Mouse (Mus musculus) kidney, adult 8-10 months (tissue): Measurements from ENCODE around the gene Fam161b.
A peak's percentile ranks its signal among the peaks of the same experiment; 100 is the strongest.
"Not testable (repeated sequence)": the region's sequence is repeated elsewhere in the genome, so short reads cannot be mapped to it uniquely, and the experiment has no call there.

Experiments used
- DNase-seq, 2 experiments: peaks; one replicate each; pipeline ENCODE4 v3.0.0; 2022

The Fam161b gene

GRCm38 (mm10) chr12:84373831-84374481 lies 12.3 kb upstream of the Fam161b start:
- no peak for DNase-seq

DNA sequence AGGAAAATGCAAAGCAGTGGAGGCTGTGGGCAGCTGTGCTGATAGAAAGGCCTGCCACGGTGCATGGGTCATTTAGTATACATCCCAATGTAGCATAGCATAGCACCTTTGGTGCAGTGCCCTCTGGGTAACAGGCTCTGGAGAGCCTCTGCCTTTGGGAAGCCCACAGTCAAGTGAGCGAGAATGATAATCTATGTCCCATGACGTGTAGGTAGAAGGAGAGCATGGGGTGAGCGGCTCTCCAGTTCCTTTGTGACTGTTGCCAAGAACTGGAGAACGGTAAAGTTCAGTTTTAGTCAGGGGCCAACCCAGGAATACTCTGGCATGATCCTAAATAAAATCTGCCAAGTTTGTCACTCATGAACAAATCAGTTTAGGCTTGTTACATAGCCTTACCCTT lies 10.0 kb upstream of the Fam161b start:
- DNase-seq: no peak

DNA sequence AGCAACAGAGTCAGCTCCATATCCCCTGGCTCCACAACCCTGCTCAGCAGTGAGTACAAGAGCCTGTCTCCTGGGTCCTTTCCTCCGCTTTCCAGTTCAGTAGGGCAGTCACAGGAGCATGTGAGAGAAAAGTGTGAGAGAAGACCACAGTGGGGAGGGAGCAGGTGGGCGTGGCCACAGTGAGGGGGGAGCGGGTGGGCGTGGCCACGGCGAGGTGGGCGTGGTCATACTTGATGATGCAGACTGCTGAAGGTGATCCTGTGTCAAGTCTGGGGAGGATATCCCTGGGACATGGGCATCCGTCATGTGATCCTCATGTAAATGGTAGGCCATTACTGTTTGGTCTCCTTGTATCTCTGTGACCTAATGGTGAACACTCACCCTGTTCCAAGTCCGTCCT lies 5.3 kb upstream of the Fam161b start:
- DNase-seq: no peak

GRCm38 (mm10) chr12:84365137-84365536 lies 3.5 kb upstream of the Fam161b start:
- no peak for DNase-seq

DNA sequence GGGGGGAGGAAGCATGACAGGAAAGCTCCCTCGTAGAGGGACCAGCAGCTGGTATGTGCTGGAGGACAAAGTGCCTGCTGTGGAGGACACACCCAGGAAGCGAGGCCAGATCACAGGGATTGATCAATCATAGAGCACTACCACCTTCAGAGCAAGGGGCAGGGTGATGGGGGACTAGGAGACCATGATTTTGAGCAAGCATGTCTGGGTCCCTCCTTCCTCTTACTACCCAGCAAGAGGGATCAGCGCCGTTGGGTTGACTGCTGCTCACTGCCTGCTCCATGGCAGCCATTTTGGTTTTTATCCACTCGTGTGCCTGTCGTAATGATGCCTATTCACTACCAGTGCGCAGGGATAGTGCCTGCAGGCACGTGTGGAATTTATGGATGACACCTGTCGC lies 2.7 kb upstream of the Fam161b start:
- no peak for DNase-seq

GRCm38 (mm10) chr12:84362872-84363271 lies 1.2 kb upstream of the Fam161b start:
- DNase-seq: no peak

DNA sequence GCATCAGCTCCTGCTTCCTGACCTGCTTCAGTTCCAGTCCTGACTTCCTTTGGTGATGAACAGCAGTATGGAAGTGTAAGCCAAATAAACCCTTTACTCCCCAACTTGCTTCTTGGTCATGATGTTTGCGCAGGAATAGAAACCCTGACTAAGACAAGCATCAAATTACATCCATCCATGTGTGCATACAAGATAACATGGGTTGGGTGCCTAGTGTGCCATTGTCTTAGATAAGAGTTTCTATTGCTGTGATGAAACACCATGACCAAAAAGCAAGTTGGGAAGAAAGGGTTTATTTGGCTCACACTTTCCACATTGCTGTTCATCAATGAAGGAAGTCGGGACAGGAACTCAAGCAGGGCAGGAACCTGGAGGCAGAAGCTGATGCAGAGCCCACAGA lies 2.9 kb downstream of the Fam161b start:
- not testable (repeated sequence) for DNase-seq

GRCm38 (mm10) chr12:84347192-84347591 lies 14.4 kb downstream of the Fam161b start:
- peak; percentile 30 to 49 for DNase-seq

DNA sequence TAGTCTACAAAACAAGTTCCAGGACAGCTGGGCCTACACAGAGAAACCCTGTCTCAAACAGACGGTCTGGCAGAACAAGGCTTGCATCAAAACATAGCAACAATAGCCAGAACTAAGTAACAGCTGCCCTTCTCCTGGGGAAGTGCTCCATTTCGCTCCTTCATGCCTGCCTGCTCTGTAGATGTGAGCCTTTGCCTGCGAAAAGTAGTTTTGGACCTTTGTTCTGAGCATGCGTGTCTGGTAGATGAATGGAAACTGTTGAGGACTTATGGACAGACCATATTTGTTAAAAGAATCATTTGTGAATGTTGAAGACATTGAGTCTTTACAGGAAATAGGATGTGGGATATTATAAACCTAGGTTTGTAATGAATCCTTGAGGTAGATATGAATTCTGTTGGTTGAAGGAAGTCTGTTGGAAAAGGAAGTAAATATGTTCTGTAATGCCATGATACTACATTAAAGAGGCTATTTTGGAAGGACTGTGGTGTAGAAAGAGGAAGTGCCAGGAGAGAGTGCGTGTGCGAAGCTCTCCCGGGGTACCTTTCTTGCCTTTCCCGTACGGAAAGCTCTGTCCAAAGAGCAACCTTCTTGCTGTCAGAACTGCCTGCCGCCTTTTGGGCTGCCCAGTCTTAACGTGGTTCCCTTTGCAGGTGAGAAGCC lies 24.5 kb downstream of the Fam161b start:
- no peak for DNase-seq

GRCm38 (mm10) chr12:84327111-84327512 lies 34.5 kb downstream of the Fam161b start:
- DNase-seq: peak; percentile 24 to 38

DNA sequence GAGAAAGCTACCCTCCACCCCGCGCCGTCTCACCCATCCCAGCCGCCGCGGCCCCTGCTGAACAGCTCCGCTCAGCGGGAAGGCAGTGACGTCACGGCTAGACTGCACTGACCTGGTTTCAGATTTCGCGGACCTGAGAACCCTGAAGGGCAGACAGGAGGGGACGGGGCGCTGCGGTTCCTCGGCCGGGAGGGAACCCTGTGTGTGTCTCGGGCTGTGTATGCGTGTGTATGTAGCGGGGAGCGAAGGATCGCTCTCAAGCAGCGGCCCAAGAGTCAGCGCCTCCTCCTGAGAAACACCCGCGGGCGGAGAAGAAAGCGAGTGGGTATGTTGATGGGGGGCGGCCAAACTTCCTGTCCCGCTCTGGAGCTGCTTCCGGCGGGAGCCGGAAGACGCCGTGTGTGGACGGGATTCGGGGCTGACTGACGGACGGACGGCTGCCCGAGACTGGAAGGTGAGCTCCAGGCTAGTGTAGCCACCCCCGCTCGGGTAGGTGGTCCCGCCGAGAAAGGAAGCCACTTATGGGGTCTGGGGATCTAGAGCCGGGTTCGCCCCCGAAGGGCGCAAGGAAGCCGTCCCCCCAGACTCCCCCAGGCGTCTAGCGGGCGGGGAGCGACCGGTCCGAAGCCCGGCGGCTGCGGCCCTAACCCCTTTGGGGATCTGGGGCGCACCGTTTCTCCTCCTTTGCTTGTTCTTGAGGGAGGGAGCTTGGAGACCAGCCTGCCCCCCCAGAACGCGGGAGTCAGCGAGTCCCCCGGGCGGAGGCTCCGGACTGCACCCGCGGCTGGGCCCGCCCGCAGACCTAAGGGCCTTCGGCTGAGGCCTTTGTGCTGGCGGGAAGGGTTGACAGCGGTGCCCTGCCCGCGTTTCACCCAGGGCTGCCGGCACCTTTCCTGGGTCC lies 44.7 kb downstream of the Fam161b start, which contains the start of gene Zfp410:
TSS of gene Zfp410 (plus strand) at position 132 of the 901 bp plus-strand sequence.
- peak; percentile 82 to 89 for DNase-seq

DNA sequence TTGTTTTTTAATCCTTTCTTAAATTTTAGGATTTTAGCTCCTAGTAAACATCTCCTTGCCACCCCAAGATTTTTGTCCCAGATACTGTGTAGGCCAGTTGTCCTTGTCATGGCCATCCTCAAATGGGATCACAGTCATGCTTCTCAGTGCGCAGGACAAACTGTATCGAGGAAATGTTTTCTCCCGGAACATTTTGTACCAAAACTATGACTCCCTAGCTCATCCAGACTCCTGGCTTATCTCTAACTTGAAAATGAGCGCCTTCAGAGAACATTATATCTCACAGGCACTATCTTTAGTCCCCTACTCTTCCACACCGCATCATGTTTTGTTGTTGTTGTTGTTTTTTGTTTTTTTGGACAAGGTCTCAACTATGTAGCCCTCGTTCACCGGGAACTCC lies 45.6 kb downstream of the Fam161b start:
- DNase-seq: no peak

- DNase-seq: no peak
Measured at GRCm38 (mm10) chr12:84311306-84311705, 50.3 kb downstream of the Fam161b start.

GRCm38 (mm10) chr12:84304554-84304953 lies 57.1 kb downstream of the Fam161b start:
- no peak for DNase-seq

DNA sequence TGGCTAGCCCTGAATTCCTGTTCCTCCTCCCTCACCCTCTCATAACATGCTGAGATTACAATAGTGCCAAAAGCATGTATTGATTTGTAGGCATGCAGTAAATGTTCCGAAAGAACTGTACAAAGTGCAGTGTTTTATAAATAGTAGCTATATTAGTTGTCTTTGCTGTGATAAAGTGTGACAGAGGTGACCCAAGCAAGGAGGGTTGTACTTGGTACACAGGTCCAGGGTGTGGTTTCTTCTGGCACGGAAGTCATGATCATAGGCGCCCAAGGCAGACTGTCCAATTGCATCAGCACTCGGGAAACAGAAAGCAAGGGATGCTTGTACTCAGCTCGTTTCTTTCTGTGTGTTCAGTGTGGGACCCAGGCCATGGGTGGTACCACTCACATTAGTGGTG lies 57.5 kb downstream of the Fam161b start:
- DNase-seq: no peak

- DNase-seq: no peak
Measured at GRCm38 (mm10) chr12:84299265-84299664, 62.4 kb downstream of the Fam161b start.

DNA sequence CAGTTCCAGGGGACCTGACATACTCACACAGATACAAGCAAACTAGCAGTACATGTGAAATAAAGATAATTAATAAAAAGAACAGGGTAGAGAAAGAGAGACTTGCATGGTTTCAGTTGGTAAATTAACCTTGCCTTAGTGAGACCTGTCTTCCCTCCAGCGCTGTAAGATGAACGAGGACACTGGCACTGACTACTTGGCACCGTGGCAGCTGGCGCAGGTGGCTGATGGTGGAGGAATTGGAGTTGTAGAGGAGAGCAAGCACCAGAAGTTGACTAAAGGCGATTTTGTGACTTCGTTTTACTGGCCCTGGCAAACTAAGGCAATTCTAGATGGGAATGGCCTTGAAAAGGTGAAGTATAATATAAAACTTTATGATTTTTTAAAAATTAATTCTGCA lies 63.8 kb downstream of the Fam161b start:
- no peak for DNase-seq
